Mouse (Mus musculus) lung, postnatal 0 days (tissue): Measurements from ENCODE around the gene Id3.

Experiments used
- CTCF ChIP-seq: IDR thresholded peaks from 2 replicates; pipeline ENCODE4 v1.5.1; 2016; ENCODE audit warnings: antibody characterized with exemption, mild to moderate bottlenecking
- EP300 ChIP-seq: IDR thresholded peaks from 2 replicates; pipeline ENCODE4 v1.6.1; 2016; ENCODE audit warnings: antibody characterized with exemption, mild to moderate bottlenecking, control low read depth

GRCm38 (mm10) chr4:136177244-136177611 is 33.9 kb downstream of the Id3 start:
- no peak for TF ChIP-seq CTCF
- no peak; the same call in 1 of the 2 replicates for TF ChIP-seq EP300
